Mouse (Mus musculus) hindbrain, embryonic 11.5 days (tissue): Measurements from ENCODE around the gene Chrna1. TPM values are rescaled to one million over a fixed set of nuclear protein-coding genes. Genes with fewer than 3 reads are reported as not detected.

Source experiments
- ATAC-seq: fragments of 200-750 bp; cut with Nextera tagmentation; 2 replicates; pipeline ENCODE4 v1.8.0; 2017; ENCODE audit warnings: mild to moderate bottlenecking, moderate TSS enrichment, moderate library complexity; ENCODE audit not compliant: low FRiP score
- DNase-seq: peaks from one replicate; pipeline ENCODE4 v3.0.0-alpha.2; 2015; ENCODE audit warnings: low spot score
- H3K27ac ChIP-seq: fragments of 300-500 bp; sonication (generic); 2 replicates; pipeline ENCODE4 v1.5.1; 2014; ENCODE audit warnings: mild to moderate bottlenecking, low read depth, low read length
- H3K27me3 ChIP-seq: fragments of 300-500 bp; sonication (generic); 2 replicates; pipeline ENCODE4 v1.6.1; 2014; ENCODE audit warnings: mild to moderate bottlenecking, low read length, moderate library complexity, mixed read lengths; ENCODE audit not compliant: control insufficient read depth, insufficient read depth
- H3K36me3 ChIP-seq: fragments of 300-500 bp; sonication (generic); 2 replicates; pipeline ENCODE4 v1.6.1; 2014; ENCODE audit warnings: mild to moderate bottlenecking, low read length, moderate library complexity, mixed read lengths; ENCODE audit not compliant: control insufficient read depth, insufficient read depth
- H3K4me1 ChIP-seq: fragments of 300-500 bp; sonication (generic); replicated peaks from 2 replicates; pipeline ENCODE4 v1.6.1; 2014; ENCODE audit warnings: low read length, mixed read lengths; ENCODE audit not compliant: control insufficient read depth, insufficient read depth
- H3K4me2 ChIP-seq: fragments of 300-500 bp; sonication (generic); replicated peaks from 2 replicates; pipeline ENCODE4 v1.6.1; 2014; ENCODE audit warnings: mild to moderate bottlenecking, low read depth, low read length
- H3K4me3 ChIP-seq: fragments of 300-500 bp; sonication (generic); 2 replicates; pipeline ENCODE4 v1.5.1; 2014; ENCODE audit warnings: low read depth, low read length
- H3K9ac ChIP-seq: fragments of 300-500 bp; sonication (generic); 2 replicates; pipeline ENCODE4 v1.6.1; 2014; ENCODE audit warnings: low read depth, low read length
- H3K9me3 ChIP-seq: fragments of 300-500 bp; sonication (generic); 2 replicates; pipeline ENCODE4 v1.6.1; 2016; ENCODE audit warnings: low read length; ENCODE audit not compliant: control insufficient read depth
- WGBS: fragments of 180-500 bp; shearing (Covaris S2); extraction: QIAGEN DNeasy Blood & Tissue Kit; methylation state at CpG from one replicate; pipeline ENCODE4 v1.1.7; 2014; 5-methylcytosine and 5-hydroxymethylcytosine counted together
- polyA plus RNA-seq: library from polyadenylated mRNA; unstranded; fragments of >200 nt; fragmentation: Nextera tagmentation; extraction: Ambion mirVana; gene quantifications from 2 replicates; pipeline ENCODE4 v1.2.1, GENCODE M21; 2014

Chrna1 gene
- polyA plus RNA-seq, 1 experiment from 2014 or later = 0.51 TPM

DNA sequence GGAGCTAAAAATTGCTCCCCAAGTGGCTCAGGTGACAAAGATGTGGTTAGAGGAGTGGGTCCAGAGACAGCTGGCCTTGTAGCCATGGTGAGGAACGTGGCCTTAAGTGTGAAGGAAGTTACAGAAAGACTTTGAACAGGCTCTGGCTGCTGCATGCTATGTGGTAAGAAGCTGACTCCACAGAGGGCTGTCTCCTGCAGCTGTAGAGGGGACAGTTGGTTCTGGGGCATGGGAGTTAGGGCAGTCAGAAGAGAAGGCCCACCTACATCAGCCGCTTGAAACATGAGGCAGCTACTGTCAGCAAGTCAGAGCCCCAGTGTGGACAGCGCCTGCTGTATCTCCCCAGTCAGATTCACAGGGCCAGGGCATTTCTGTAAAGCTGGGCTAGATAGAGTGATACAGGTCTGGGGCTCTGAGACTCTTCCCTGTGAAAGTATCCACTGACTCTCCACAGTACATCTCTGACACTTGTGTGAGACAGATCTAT, 29.6 kb upstream of the Chrna1 start:
- H3K4me3 ChIP-seq = no peak overlapping the region
- no peaks in the 10 kb centered on the region for H3K27me3 ChIP-seq
- no peak for DNase-seq
- no peak overlapping the region for H3K4me2 ChIP-seq
- H3K9ac ChIP-seq = no peak overlapping the region
- whole genome bisulfite sequencing = 84% methylated on average over 3 of the region's 3 CpGs
- no peaks in the 10 kb centered on the region; the same call in 1 of the 2 replicates for H3K4me1 ChIP-seq
- H3K9me3 ChIP-seq = no peaks in the 10 kb centered on the region
- no peak for ATAC-seq
- H3K27ac ChIP-seq = no peak overlapping the region
- 0 out of 2 replicates have a peak, but pooled peaks cover 2% of the 10 kb centered on the region for H3K36me3 ChIP-seq

DNA sequence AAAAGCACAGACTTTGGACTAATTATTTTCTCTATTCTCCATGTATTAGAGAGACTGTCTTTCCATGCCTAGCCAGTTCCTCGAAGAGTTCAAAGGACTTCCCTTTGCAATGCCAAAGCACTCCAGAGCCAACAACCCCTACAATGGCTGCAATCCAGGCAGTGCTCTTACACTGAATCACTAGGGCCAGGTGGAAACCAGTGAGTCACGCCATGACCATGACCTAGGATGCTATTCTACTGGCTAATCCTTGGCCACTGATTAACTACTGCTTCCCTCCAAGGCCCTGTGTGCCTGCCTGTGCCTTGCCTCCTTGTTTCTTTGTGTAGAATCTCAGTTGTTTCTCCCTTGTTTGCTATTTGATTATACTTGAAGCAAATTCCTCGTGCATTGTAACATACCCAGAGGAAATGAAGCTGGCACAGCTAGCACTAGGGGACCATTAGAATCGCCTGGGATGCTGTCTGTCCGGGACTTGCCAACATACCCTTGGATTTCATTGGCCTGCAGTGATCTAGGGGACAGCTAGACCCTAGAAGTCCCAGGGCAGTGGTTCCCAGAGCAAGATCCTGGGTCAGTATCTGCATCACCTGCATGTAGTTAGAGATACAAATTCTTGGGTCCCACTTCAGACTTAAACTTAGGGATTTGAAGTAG, 29.1 kb upstream of the Chrna1 start:
- DNase-seq = no peak
- no peaks in the 10 kb centered on the region for H3K27me3 ChIP-seq
- H3K4me1 ChIP-seq = no peaks in the 10 kb centered on the region; the same call in 1 of the 2 replicates
- H3K27ac ChIP-seq = no peak overlapping the region
- no peak overlapping the region for H3K4me3 ChIP-seq
- no peak overlapping the region for H3K4me2 ChIP-seq
- H3K36me3 ChIP-seq = 0 out of 2 replicates have a peak, but pooled peaks cover 2% of the 10 kb centered on the region
- no peak overlapping the region for H3K9ac ChIP-seq
- ATAC-seq = no peak
- H3K9me3 ChIP-seq = no peaks in the 10 kb centered on the region
- WGBS = 91% methylated on average over 5 of the region's 5 CpGs

DNA sequence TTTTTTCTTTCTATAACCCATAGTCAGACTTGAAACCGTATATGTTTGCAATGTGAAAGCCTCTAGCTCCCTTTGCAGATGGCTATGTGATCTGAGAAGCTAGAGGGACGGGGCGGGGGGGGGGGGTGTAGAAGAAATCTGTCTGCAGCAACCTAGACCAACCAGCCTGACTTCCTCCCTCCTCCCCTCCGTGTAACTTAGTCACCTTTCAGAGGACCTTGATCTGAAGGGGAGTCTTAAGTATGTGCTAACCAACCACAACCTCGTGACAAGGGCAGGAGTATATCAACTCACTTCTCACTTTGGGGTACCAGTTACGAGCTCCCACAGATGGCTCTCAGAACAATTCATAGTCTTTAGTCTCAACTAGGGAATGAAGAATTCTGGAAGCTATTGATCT, 28.3 kb upstream of the Chrna1 start:
- 81% methylated on average over 6 of the region's 6 CpGs for WGBS
- H3K4me2 ChIP-seq = no peak overlapping the region
- H3K9ac ChIP-seq = no peak overlapping the region
- ATAC-seq = no peak
- H3K4me3 ChIP-seq = no peak overlapping the region
- no peaks in the 10 kb centered on the region for H3K9me3 ChIP-seq
- no peaks in the 10 kb centered on the region for H3K27me3 ChIP-seq
- 0 out of 2 replicates have a peak, but pooled peaks cover 2% of the 10 kb centered on the region for H3K36me3 ChIP-seq
- H3K27ac ChIP-seq = no peak overlapping the region
- DNase-seq = no peak
- no peaks in the 10 kb centered on the region; the same call in 1 of the 2 replicates for H3K4me1 ChIP-seq

DNA sequence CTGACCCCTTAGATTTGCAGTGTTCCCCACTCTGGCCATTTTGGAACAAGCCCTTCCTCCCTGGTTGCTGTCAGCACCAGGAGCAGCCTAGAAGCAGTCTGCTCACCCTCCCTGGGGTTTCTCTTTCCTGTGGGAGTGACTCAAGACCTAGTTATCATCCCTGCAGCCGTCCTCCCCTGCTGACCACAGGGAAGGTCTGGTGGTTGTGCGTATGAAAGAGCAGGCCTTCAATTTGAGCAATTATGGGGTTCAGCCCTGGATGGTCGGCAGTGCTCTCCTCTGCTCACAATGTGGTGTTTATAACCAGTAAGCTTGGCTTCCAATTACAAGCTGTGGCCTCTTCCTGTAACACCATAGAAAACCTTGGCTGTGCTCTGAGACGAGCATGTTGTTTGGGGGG, 27.5 kb upstream of the Chrna1 start:
- Histone ChIP-seq H3K27me3 (no peaks in the 10 kb centered on the region), H3K4me2 (no peak overlapping the region), H3K9ac (no peak overlapping the region), H3K27ac (0 out of 2 replicates have a peak overlapping the region, but pooled peaks have one; percentile 27), H3K4me1 (no peaks in the 10 kb centered on the region; the same call in 1 of the 2 replicates), H3K9me3 (no peaks in the 10 kb centered on the region), H3K4me3 (no peak overlapping the region), H3K36me3 (0 out of 2 replicates have a peak, but pooled peaks cover 2% of the 10 kb centered on the region)
- ATAC-seq (no peak), DNase-seq (no peak)
- WGBS = 50% methylated on average over 4 of the region's 4 CpGs

DNA sequence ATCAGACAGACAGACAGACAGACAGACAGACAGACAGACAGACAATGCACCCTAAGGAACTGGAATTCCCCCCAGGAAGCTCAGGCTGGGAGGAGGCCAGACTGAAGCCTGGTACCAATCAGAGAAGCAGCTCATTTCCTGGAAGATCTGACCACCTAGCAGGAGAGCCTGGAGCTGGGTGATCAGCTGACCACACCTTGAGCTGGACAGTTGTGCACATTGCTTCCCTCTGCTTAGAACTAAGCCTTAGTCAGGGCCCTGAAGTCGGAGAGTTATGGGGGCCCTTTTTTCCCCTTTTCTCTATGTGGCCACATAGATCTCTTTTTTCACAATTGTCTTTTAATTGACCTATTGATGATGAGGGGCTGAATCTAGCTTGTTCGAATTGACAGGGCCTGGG, 27.0 kb upstream of the Chrna1 start:
- no peaks in the 10 kb centered on the region; the same call in 1 of the 2 replicates for H3K4me1 ChIP-seq
- no peaks in the 10 kb centered on the region for H3K27me3 ChIP-seq
- H3K36me3 ChIP-seq = 0 out of 2 replicates have a peak, but pooled peaks cover 2% of the 10 kb centered on the region
- no peaks in the 10 kb centered on the region for H3K9me3 ChIP-seq
- no peak overlapping the region for H3K9ac ChIP-seq
- no peak overlapping the region for H3K4me3 ChIP-seq
- no peak for ATAC-seq
- H3K27ac ChIP-seq = 0 out of 2 replicates have a peak overlapping the region, but pooled peaks have one; percentile 27
- no peak for DNase-seq
- H3K4me2 ChIP-seq = no peak overlapping the region
- 64% methylated on average over 2 of the region's 2 CpGs for WGBS

DNA sequence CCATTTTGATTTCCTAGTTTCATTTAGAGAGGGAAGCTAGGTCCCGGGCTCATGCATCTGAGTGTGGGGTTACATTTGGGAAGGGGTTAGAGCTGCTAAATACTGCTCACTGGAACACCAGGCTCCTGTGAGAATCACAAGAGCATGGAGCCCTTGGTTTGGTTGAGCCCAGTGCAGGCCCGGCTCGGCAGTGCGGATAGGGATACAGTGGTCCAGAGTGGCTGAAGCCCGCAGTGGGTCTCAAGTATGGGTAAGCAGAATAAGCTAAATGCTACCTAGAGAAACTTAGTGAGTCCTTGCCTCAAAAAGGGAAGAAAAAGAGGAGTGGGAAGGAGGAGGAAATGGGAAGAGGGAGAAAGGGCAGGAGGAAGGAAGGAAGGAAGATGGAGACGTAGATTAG, 26.5 kb upstream of the Chrna1 start:
- Histone ChIP-seq H3K4me2 (no peak overlapping the region), H3K9ac (no peak overlapping the region), H3K36me3 (0 out of 2 replicates have a peak, but pooled peaks cover 2% of the 10 kb centered on the region), H3K27ac (no peak overlapping the region), H3K27me3 (no peaks in the 10 kb centered on the region), H3K4me1 (no peaks in the 10 kb centered on the region; the same call in 1 of the 2 replicates), H3K9me3 (no peaks in the 10 kb centered on the region), H3K4me3 (no peak overlapping the region)
- 92% methylated on average over 6 of the region's 6 CpGs for WGBS
- DNase-seq (no peak), ATAC-seq (no peak)

DNA sequence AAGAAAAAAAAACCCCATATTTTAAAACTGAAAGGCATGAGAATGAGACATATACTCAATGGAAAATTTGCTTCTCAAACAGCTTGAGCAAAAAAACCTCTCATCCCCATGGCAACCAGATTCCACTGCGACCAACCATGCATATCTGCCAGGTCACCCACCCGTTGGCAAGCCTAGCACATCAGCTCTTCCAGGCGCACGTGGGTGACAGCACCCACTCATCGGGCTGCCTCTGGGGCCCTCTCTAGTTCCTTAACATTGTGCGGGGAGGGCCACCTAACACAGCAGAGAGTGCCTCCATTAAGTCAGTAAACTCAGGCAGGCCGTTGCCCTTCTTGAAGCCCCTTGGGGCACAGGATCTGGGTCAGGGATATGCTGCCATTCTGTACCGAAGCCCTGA, 24.9 kb upstream of the Chrna1 start:
- no peak for DNase-seq
- Histone ChIP-seq H3K27ac (no peak overlapping the region), H3K9me3 (no peaks in the 10 kb centered on the region), H3K4me1 (no peaks in the 10 kb centered on the region; the same call in 1 of the 2 replicates), H3K36me3 (no peaks in the 10 kb centered on the region), H3K27me3 (no peaks in the 10 kb centered on the region), H3K4me3 (no peak overlapping the region), H3K4me2 (no peak overlapping the region), H3K9ac (no peak overlapping the region)
- no peak for ATAC-seq
- 73% methylated on average over 8 of the region's 8 CpGs for WGBS

DNA sequence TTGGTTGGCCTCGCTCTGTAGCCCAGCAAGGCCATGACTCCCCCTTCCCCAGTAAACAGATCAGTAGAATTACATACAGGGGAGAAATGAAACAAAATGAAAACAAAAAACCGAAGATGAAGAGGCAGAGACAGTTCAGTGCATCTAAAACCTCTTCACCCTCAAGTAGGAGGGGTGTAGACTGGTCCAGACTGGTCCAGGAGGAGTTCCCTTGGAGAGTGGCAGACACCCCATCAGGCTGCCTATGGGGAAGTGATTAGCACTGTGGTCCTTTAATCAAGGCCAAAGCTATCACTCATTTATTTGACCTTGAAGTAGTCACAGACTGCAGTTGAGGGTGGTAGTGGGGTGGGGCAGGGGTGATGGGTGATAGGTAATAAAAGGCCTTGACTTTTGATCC, 24.4 kb upstream of the Chrna1 start:
- Histone ChIP-seq H3K36me3 (no peaks in the 10 kb centered on the region), H3K27ac (no peak overlapping the region), H3K27me3 (no peaks in the 10 kb centered on the region), H3K9me3 (no peaks in the 10 kb centered on the region), H3K4me1 (no peaks in the 10 kb centered on the region; the same call in 1 of the 2 replicates), H3K4me2 (no peak overlapping the region), H3K9ac (no peak overlapping the region), H3K4me3 (no peak overlapping the region)
- DNase-seq (no peak), ATAC-seq (no peak)
- 80% methylated on average over 2 of the region's 2 CpGs for WGBS

DNA sequence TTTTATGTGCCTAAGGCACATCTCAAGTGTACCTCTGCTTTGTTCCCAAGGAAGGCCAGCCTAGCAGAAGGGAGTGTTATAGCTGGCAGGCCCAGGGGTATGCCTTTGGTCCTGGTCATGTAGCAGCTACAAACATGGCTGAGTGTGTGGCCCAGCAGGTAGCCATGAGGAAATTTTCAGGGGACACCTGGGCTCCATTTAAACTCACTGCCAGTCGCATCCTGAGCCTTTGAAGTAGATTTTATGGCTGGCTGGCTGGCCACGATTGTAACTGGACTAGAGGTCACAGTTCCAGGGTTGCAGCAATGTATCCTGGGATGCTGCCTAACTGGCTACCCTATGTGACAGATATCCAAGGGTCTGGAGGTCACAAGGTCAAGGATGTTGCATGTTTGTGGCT, 20.5 kb upstream of the Chrna1 start:
- no peak overlapping the region for H3K4me2 ChIP-seq
- ATAC-seq = no peak
- no peaks in the 10 kb centered on the region for H3K9me3 ChIP-seq
- no peak overlapping the region for H3K9ac ChIP-seq
- no peaks in the 10 kb centered on the region for H3K36me3 ChIP-seq
- DNase-seq = no peak
- no peak overlapping the region for H3K4me3 ChIP-seq
- no peaks in the 10 kb centered on the region for H3K27me3 ChIP-seq
- no peaks in the 10 kb centered on the region for H3K4me1 ChIP-seq
- 54% methylated on average over 2 of the region's 2 CpGs for WGBS
- no peak overlapping the region for H3K27ac ChIP-seq
